Mouse (Mus musculus) thymus, adult 18-20 months (tissue): ENCODE results near the gene Khnyn.

ENCODE experiments used
- DNase-seq, 2 experiments: peaks; one replicate each; pipeline ENCODE4 v3.0.0; 2022; ENCODE audit warnings: mixed read lengths in 2 of 2

Gene Khnyn

GRCm38 (mm10) chr14:55884713-55885113 is at the start of gene Khnyn:
Gene Khnyn, plus strand, starts transcription at chr14:55884947.
- DNase-seq, result peak; percentile 72 to 75

GRCm38 (mm10) chr14:55838312-55838711 is 46.4 kb upstream of the Khnyn start:
- DNase-seq, result no peak

GRCm38 (mm10) chr14:55838740-55839139 is 46.0 kb upstream of the Khnyn start:
- DNase-seq, result no peak

GRCm38 (mm10) chr14:55840853-55841366 is 43.8 kb upstream of the Khnyn start:
- no peak for DNase-seq

- DNase-seq, result no peak
Measured at GRCm38 (mm10) chr14:55842794-55843193, 42.0 kb upstream of the Khnyn start.

GRCm38 (mm10) chr14:55845506-55846294 is 39.0 kb upstream of the Khnyn start:
- DNase-seq, result no peak

GRCm38 (mm10) chr14:55850885-55851284 is 33.9 kb upstream of the Khnyn start:
- DNase-seq, result no peak

GRCm38 (mm10) chr14:55852646-55853551 is 31.8 kb upstream of the Khnyn start:
- no peak for DNase-seq

- peak; percentile 58 to 63 for DNase-seq
Measured at GRCm38 (mm10) chr14:55853621-55854285, 31.0 kb upstream of the Khnyn start, which contains the start of gene Nynrin. Gene Nynrin, plus strand, starts transcription at chr14:55854010.

GRCm38 (mm10) chr14:55854406-55855100 is 30.2 kb upstream of the Khnyn start:
- DNase-seq, result no peak

- no peak for DNase-seq
Measured at GRCm38 (mm10) chr14:55855101-55855561, 29.6 kb upstream of the Khnyn start.

GRCm38 (mm10) chr14:55857588-55857987 is 27.2 kb upstream of the Khnyn start:
- no peak for DNase-seq

- DNase-seq, result no peak
Measured at GRCm38 (mm10) chr14:55862186-55862585, 22.6 kb upstream of the Khnyn start.

GRCm38 (mm10) chr14:55862970-55863369 is 21.8 kb upstream of the Khnyn start:
- DNase-seq, result no peak

GRCm38 (mm10) chr14:55863773-55864172 is 21.0 kb upstream of the Khnyn start:
- no peak for DNase-seq

- DNase-seq, result no peak
Measured at GRCm38 (mm10) chr14:55866962-55867361, 17.8 kb upstream of the Khnyn start.

GRCm38 (mm10) chr14:55868230-55869026 is 16.3 kb upstream of the Khnyn start:
- no peak for DNase-seq

- DNase-seq, result no peak
Measured at GRCm38 (mm10) chr14:55869538-55869937, 15.2 kb upstream of the Khnyn start.

GRCm38 (mm10) chr14:55872039-55872438 is 12.7 kb upstream of the Khnyn start:
- no peak for DNase-seq

- no peak for DNase-seq
Measured at GRCm38 (mm10) chr14:55872551-55872950, 12.2 kb upstream of the Khnyn start.

GRCm38 (mm10) chr14:55873242-55873713 is 11.5 kb upstream of the Khnyn start:
- DNase-seq, result no peak
